23 mouse cellular contexts compared by ENCODE assay signal in the genomic region with DNA sequence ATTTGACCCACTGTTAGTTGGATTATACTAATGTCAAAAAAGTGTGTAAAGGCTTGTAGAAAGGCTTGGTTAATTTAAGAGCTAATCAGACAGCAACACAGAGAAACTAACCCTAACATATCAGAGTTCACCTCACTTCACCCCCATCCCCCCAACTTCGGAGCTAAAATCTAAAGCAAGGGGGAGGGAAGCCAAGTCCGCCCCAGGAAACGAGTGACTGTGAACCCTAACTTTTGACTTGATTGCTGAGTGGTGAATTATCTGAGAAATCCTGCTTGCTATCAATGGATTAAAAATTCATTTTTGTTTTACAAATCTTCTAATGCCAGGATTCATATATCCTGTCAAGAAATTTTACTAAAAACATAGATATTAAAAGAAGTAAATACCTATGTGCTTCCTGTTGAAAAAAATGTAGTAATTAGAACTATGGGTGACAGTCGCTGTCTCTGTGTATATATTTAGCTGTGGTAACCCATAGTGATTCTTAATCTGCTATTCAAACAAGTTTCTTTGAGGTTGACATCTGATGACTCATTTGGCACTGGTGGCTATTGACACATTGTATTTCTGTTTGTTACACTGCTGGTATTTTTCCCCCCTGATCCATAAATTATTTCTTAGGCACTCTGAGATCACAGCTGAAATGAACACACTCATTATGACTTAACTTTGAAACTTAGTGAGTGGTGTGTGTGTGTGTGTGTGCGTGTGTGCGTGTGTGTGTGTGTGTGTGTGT. TPM values are rescaled to one million over a fixed set of nuclear protein-coding genes. Genes with fewer than 3 reads are reported as not detected.
DNase-seq lines count a peak whose midpoint lies in the region; ATAC-seq and TF ChIP-seq lines count a peak whose summit lies in the region.
"Had no signal": no experiment of that assay in that cellular context is flagged by ENCODE, and none has a peak within 500 bp of the region (broad histone marks: within the 10 kb centered on the region; RNA-seq: fewer than 3 reads in every experiment).

No protein-coding gene starts in this region.

- peak; percentile 28 for DNase-seq in lung, postnatal 0 days (ENCODE audit: low spot score)
- DNase-seq in lung, postnatal 36 days: no peak
- DNase-seq in kidney, adult 8-10 months: no peak
- no peak for DNase-seq in frontal cortex, postnatal 25 days (ENCODE audit: low spot score in 2 of 2)
- no peak for DNase-seq in adrenal gland, adult 18-20 months (ENCODE audit: low spot score in 2 of 2)
- DNase-seq: adrenal gland, postnatal 10 days; cerebellum, adult 8-10 months; gastrocnemius, adult 2 months; kidney, adult 9 months; layer of hippocampus, postnatal 36 days; right cerebral cortex, postnatal 4 days; thymus, adult 18-20 months had no signal

- 74% methylated on average over 6 of the region's 6 CpGs for WGBS in lung, postnatal 0 days
- 74% methylated on average over 6 of the region's 6 CpGs for WGBS in kidney, embryonic 16.5 days

- no peak for TF ChIP-seq CTCF in lung, postnatal 0 days (IDR thresholded peaks at IDR 0.05)

- no peak overlapping the region for H3K9ac ChIP-seq in lung, postnatal 0 days (replicated peaks; ENCODE audit: low read depth)
- H3K9ac ChIP-seq in kidney, embryonic 16.5 days (replicated peaks; ENCODE audit: low read length): no peak overlapping the region
- H3K9ac ChIP-seq: embryonic facial prominence, embryonic 15.5 days; forebrain, embryonic 13.5 days; limb, embryonic 12.5 days; liver, embryonic 15.5 days; midbrain, embryonic 13.5 days; neural tube, embryonic 12.5 days had no signal

- H3K4me2 ChIP-seq in lung, postnatal 0 days (replicated peaks; ENCODE audit: low read depth, low read length): no peak overlapping the region
- no peak overlapping the region for H3K4me2 ChIP-seq in kidney, embryonic 16.5 days (replicated peaks; ENCODE audit: low read depth, low read length)
- H3K4me2 ChIP-seq: embryonic facial prominence, embryonic 15.5 days; forebrain, embryonic 13.5 days; limb, embryonic 12.5 days; liver, embryonic 15.5 days; midbrain, embryonic 13.5 days; neural tube, embryonic 12.5 days had no signal

- H3K36me3 ChIP-seq in lung, postnatal 0 days (ENCODE audit: insufficient read depth, low read length): no peaks in the 10 kb centered on the region
- no peaks in the 10 kb centered on the region for H3K36me3 ChIP-seq in kidney, embryonic 16.5 days (ENCODE audit: insufficient read depth, low read length)
- H3K36me3 ChIP-seq: embryonic facial prominence, embryonic 15.5 days; heart, embryonic 10.5 days; limb, embryonic 12.5 days; midbrain, embryonic 13.5 days; neural tube, embryonic 12.5 days had no signal

- no peaks in the 10 kb centered on the region for H3K27me3 ChIP-seq in lung, postnatal 0 days (replicated peaks; ENCODE audit: insufficient read depth, low read length)
- H3K27me3 ChIP-seq in kidney, embryonic 16.5 days (ENCODE audit: insufficient read depth, low read length): no peaks in the 10 kb centered on the region
- H3K27me3 ChIP-seq: embryonic facial prominence, embryonic 15.5 days; forebrain, embryonic 13.5 days; limb, embryonic 12.5 days; liver, embryonic 15.5 days; midbrain, embryonic 13.5 days; neural tube, embryonic 12.5 days had no signal

- no peak for ATAC-seq in lung, postnatal 0 days
- ATAC-seq in activated CD4-positive, CD25-positive, alpha-beta regulatory T cell, adult 4 months: peak; percentile 97
- ATAC-seq in monocyte, adult 5-6 weeks (replicated peaks; ENCODE audit: insufficient number of reproducible peaks, low FRiP score, low TSS enrichment, poor library complexity, severe bottlenecking): peak; percentile 61
- ATAC-seq in kidney, embryonic 16.5 days (ENCODE audit: low FRiP score, low TSS enrichment): no peak
- ATAC-seq: forebrain, embryonic 13.5 days; hindbrain, postnatal 0 days; midbrain, embryonic 13.5 days had no signal

- H3K4me1 ChIP-seq in lung, postnatal 0 days (ENCODE audit: insufficient read depth, low read depth, low read length): no peaks in the 10 kb centered on the region
- H3K4me1 ChIP-seq in kidney, embryonic 16.5 days (ENCODE audit: insufficient read depth, low read length): peaks cover 10% of the 10 kb centered on the region
- H3K4me1 ChIP-seq: forebrain, embryonic 13.5 days; limb, embryonic 12.5 days; midbrain, embryonic 13.5 days; neural tube, embryonic 12.5 days had no signal

- TF ChIP-seq EP300 in lung, postnatal 0 days (IDR thresholded peaks at IDR 0.05): no peak

- no peak overlapping the region for H3K27ac ChIP-seq in lung, postnatal 0 days (ENCODE audit: low read length)
- no peak overlapping the region for H3K27ac ChIP-seq in kidney, embryonic 16.5 days (ENCODE audit: low read length)
- H3K27ac ChIP-seq: embryonic facial prominence, embryonic 15.5 days; forebrain, embryonic 13.5 days; gastrocnemius, adult 2 months; heart, embryonic 10.5 days; hindbrain, postnatal 0 days; limb, embryonic 12.5 days; liver, embryonic 15.5 days; midbrain, embryonic 13.5 days; neural tube, embryonic 12.5 days had no signal

- H3K4me3 ChIP-seq in lung, postnatal 0 days (ENCODE audit: low read depth, low read length): no peak overlapping the region
- H3K4me3 ChIP-seq in kidney, embryonic 16.5 days (ENCODE audit: low read length): no peak overlapping the region
- H3K4me3 ChIP-seq: embryonic facial prominence, embryonic 15.5 days; forebrain, embryonic 13.5 days; gastrocnemius, adult 2 months; heart, embryonic 10.5 days; limb, embryonic 12.5 days; liver, embryonic 15.5 days; midbrain, embryonic 13.5 days; neural tube, embryonic 12.5 days had no signal

- H3K9me3 ChIP-seq in lung, postnatal 0 days (ENCODE audit: low read length): no peaks in the 10 kb centered on the region
- no peaks in the 10 kb centered on the region for H3K9me3 ChIP-seq in kidney, embryonic 16.5 days (ENCODE audit: low read length)
- H3K9me3 ChIP-seq: embryonic facial prominence, embryonic 15.5 days; forebrain, embryonic 13.5 days; heart, embryonic 10.5 days; limb, embryonic 12.5 days; liver, embryonic 15.5 days; midbrain, embryonic 13.5 days; neural tube, embryonic 12.5 days had no signal

RNA-seq across cellular contexts. Expression of a gene that starts 13.5 kb away (rescaled TPM):
- polyA plus RNA-seq in lung, postnatal 0 days (2015; fragmentation: Nextera tagmentation; extraction: Ambion mirVana): 2.6 and 3.2 TPM in 2 replicates
- polyA plus RNA-seq in activated CD4-positive, CD25-positive, alpha-beta regulatory T cell, adult 4 months (2017; shearing (Covaris generic)): not detected
- not detected in 3 replicates for total RNA-seq in monocyte, adult 5-6 weeks (2017)
- polyA plus RNA-seq in kidney, embryonic 16.5 days (2015; fragmentation: Nextera tagmentation; extraction: Ambion mirVana): 1.1 and 1.7 TPM in 2 replicates
- under 1 TPM; 0.70 to 0.89 TPM for total RNA-seq in adrenal gland, adult 18-20 months (2021)
- total RNA-seq: gastrocnemius, adult 2 months; hindbrain, postnatal 0 days had no signal

RNA-seq across cellular contexts. Expression of a gene that starts 13.8 kb away (rescaled TPM):
- polyA plus RNA-seq in lung, postnatal 0 days (2015; fragmentation: Nextera tagmentation; extraction: Ambion mirVana): 86.3 and 92.5 TPM in 2 replicates
- 10 to 100 TPM; 35.2 to 74.5 TPM for polyA plus RNA-seq in activated CD4-positive, CD25-positive, alpha-beta regulatory T cell, adult 4 months (2017; shearing (Covaris generic))
- 213 to 230 TPM (median 223 TPM) in 3 replicates for total RNA-seq in monocyte, adult 5-6 weeks (2017)
- 34.6 and 34.9 TPM in 2 replicates for polyA plus RNA-seq in kidney, embryonic 16.5 days (2015; fragmentation: Nextera tagmentation; extraction: Ambion mirVana)
- total RNA-seq in adrenal gland, adult 18-20 months (2021): 100 to 1,000 TPM; 117 to 135 TPM

RNA-seq across cellular contexts. Expression of a gene that starts 28.7 kb away (rescaled TPM):
- 65.5 and 68.5 TPM in 2 replicates for polyA plus RNA-seq in lung, postnatal 0 days (2015; fragmentation: Nextera tagmentation; extraction: Ambion mirVana)
- 100 to 1,000 TPM; 138 to 148 TPM for polyA plus RNA-seq in activated CD4-positive, CD25-positive, alpha-beta regulatory T cell, adult 4 months (2017; shearing (Covaris generic))
- 89.6 to 137 TPM (median 117 TPM) in 3 replicates for total RNA-seq in monocyte, adult 5-6 weeks (2017)
- 80.3 and 92.7 TPM in 2 replicates for polyA plus RNA-seq in kidney, embryonic 16.5 days (2015; fragmentation: Nextera tagmentation; extraction: Ambion mirVana)
- total RNA-seq in adrenal gland, adult 18-20 months (2021): 10 to 100 TPM; 40.3 to 48.6 TPM

Comparison
In these comparisons a context has a peak if more than half of its experiments do, and no peak if none do; other contexts are left out.
1. ATAC-seq: peak in activated CD4-positive, CD25-positive, alpha-beta regulatory T cell, adult 4 months (single experiment) and monocyte, adult 5-6 weeks (single experiment); none in lung, postnatal 0 days (single experiment) and kidney, embryonic 16.5 days (single experiment).